Mouse (Mus musculus) heart, postnatal 0 days (tissue): ENCODE data around the gene Ankrd27.

Experiments used
- CTCF ChIP-seq: IDR thresholded peaks from 2 replicates; pipeline ENCODE4 v1.5.1; 2016; ENCODE audit warnings: antibody characterized with exemption, control low read depth, low read depth
- EP300 ChIP-seq: IDR thresholded peaks from 2 replicates; pipeline ENCODE4 v1.6.1; 2016; ENCODE audit warnings: antibody characterized with exemption, low read depth

- TF ChIP-seq CTCF = no peak
- no peak for TF ChIP-seq EP300
Measured at GRCm38 (mm10) chr7:35678976-35679375, 92.9 kb downstream of the Ankrd27 start.
